Mouse (Mus musculus) yolk sac, embryonic 10.5 days (tissue): ENCODE data around the gene Tcte2.
"Not testable (repeated sequence)": the region's sequence is repeated elsewhere in the genome, so short reads cannot be mapped to it uniquely, and the experiment has no call there.

Experiments used
- DNase-seq: peaks from one replicate; pipeline ENCODE4 v3.0.0-alpha.2; 2017; ENCODE audit warnings: low spot score

Tcte2 gene

GRCm38 (mm10) chr17:13761179-13761913 lies at the start of gene Tcte2:
Gene Tcte2, minus strand, starts transcription at chr17:13761825.
- peak; percentile 47 for DNase-seq

- DNase-seq: no peak
These were observed 44.4 kb upstream of the Tcte2 start for GRCm38 (mm10) chr17:13806016-13806415.

- no peak for DNase-seq
These were observed 41.3 kb upstream of the Tcte2 start for GRCm38 (mm10) chr17:13802836-13803408.

DNA sequence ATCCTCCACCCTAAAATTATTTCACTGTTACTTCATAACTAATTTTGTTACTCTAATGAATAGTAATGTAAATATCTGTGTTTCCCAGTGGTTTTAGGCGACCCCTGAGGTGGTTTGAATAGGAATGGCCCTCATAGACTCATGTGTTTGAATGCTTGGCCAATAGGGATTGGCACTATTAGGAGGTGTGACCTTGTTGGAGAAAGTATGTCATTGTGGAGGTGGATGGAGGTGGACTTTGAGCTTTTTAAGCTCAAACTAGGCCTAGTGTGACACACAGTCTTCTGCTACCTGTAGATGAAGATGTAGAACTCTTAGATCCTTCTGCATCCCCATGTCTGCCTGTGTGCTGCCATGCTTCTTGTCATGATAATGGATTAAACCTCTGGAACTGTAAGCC lies 36.1 kb upstream of the Tcte2 start:
- no peak for DNase-seq

- DNase-seq: not testable (repeated sequence)
These were observed 28.4 kb upstream of the Tcte2 start for GRCm38 (mm10) chr17:13790033-13790432.

- DNase-seq: no peak
These were observed 21.8 kb upstream of the Tcte2 start for GRCm38 (mm10) chr17:13783469-13783868.

- DNase-seq: no peak
These were observed 20.3 kb upstream of the Tcte2 start for GRCm38 (mm10) chr17:13781948-13782347.

- no peak for DNase-seq
These were observed 17.2 kb upstream of the Tcte2 start for GRCm38 (mm10) chr17:13778865-13779264.

- DNase-seq: no peak
These were observed 16.1 kb upstream of the Tcte2 start for GRCm38 (mm10) chr17:13777676-13778075.

- DNase-seq: no peak
These were observed 7.6 kb upstream of the Tcte2 start for GRCm38 (mm10) chr17:13769256-13769655.

DNA sequence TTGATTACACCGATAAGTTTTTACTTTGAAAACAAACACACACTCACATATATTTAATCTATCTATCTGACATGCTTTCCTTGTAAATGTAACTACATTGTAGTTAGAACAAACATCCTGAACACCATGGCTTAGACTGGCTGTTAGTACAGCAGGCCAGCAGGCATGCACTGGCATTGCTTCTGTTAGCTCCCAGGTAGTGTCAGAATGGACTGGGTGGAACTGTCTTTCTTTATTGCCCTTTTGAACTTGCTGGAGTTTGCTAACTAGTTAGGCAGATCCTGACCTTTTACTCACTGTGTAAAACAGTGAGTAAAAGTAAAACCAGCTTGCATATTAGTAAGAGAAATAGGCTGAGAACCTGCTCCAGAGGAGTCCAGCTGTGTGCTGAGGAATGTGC lies 6.9 kb upstream of the Tcte2 start:
- peak; percentile 14 for DNase-seq

DNA sequence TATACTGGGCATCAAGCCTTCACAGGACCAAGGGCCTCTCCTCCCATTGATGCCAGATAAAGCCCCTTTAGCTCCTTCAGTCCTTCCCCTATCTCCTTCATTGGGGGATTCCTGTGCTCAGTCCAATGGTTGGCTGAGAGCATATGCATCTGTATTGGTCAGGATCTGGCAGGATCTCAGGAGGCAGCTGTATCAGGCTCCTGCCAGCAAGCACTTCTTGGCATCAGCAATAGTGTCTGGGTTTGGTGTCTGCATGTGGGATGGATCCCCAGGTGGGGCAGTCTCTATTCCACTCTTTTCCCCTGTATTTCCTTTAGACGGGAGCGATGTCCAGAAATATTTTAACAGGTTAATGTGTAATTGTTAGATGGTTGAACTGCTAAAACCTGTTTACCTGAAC lies 3.3 kb upstream of the Tcte2 start:
- DNase-seq: not testable (repeated sequence)

- DNase-seq: no peak
These were observed 2.2 kb upstream of the Tcte2 start for GRCm38 (mm10) chr17:13763819-13764218.

DNA sequence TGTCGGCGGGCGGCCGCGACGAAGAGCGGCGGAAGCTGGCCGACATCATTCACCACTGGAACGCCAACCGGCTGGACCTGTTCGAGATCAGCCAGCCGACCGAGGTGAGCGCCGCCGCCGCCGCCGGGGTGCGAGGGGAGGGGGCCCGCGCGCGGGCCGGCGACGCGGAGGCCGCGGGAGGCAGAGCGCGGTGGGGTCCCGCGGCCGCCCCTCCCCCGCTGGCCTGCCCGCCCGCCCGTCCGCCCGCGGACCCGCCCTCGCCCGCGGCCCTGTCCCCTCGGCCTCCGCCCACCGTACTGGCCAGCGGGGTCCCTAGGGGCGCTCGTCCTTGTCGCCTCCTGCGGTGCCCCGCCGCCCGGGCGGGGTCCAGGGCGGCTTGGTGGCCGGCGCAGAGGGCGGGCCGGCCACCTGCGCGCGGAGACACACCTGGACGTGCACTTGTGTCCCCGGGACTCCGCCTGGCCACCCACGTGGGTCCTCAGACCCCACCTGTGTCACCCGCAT lies 898 bp downstream of the Tcte2 start:
- DNase-seq: no peak

GRCm38 (mm10) chr17:13759853-13760627 lies 1.6 kb downstream of the Tcte2 start, which contains the start of gene Afdn:
Gene Afdn, plus strand, starts transcription at chr17:13760539.
- DNase-seq: peak; percentile 89

DNA sequence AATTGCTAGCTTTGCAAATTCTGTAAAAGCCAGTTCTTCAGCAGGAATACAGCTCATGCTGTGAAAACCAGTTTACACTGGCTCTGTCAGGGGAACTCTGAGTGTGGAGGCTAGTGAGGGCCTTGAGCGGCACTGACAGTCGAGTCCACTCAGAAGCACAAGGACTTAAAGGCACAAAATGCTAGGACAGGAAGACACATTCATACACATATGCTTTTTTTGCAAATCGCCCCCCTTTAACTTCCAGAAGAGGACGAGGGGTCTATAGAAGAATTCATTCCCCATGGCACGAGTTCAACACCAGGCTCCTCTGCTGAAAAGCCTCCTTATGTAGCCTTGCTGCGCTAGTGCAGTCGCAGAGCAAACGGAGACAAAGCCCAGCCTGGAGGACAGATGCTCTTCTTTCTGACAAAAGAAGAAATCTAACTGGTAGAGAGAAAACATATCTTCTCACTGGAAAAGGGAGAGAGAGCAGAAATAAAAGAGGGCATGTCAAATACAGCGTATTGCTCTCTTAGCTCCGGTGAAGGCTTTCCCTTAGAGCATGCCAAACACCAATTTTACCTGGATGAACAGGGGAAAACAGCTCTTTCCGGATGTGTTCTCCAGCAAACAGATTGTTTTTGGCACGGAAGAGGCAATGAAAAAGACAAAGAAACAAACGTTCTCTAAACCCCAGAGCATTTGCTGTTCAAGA lies 2.3 kb downstream of the Tcte2 start:
- no peak for DNase-seq

GRCm38 (mm10) chr17:13758586-13758985 lies 3.0 kb downstream of the Tcte2 start:
- no peak for DNase-seq

DNA sequence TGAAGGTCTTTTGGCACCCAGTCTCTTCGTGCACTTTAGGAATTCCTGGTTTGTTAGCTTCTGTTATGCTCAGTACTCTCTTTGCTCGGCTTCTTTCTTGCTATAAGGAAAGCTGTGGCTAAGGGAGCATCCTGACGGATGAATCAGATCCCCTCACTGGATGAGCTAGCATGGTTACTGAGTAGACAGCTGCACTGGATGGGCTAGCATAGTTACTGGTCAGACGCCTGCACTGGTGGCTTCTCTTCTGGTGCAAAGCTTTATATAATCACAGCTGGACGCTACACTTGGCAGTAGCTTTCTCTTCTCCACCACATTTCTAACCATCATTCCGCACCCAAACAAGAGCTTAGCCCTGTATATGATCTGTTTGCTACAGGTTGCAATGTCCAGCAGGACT lies 6.7 kb downstream of the Tcte2 start:
- no peak for DNase-seq

- DNase-seq: no peak
These were observed 7.7 kb downstream of the Tcte2 start for GRCm38 (mm10) chr17:13753918-13754317.

- DNase-seq: no peak
These were observed 12.6 kb downstream of the Tcte2 start for GRCm38 (mm10) chr17:13749027-13749426.

- DNase-seq: no peak
These were observed 13.9 kb downstream of the Tcte2 start for GRCm38 (mm10) chr17:13747681-13748080.

GRCm38 (mm10) chr17:13746330-13746729 lies 15.3 kb downstream of the Tcte2 start:
- no peak for DNase-seq
